Mouse (Mus musculus) large intestine, adult 2 months (tissue): ENCODE results near the gene Tusc2. TPM values are rescaled to one million over a fixed set of nuclear protein-coding genes. Genes with fewer than 3 reads are reported as not detected.

ENCODE experiments used
- DNase-seq: peaks from one replicate; pipeline ENCODE4 v3.0.0-alpha.2; 2012; ENCODE audit warnings: low read depth, low spot score
- WGBS: fragments of 180-500 bp; shearing (Covaris S2); methylation state at CpG from one replicate; pipeline ENCODE4 v1.1.7; 2018; 5-methylcytosine and 5-hydroxymethylcytosine counted together
- polyA plus RNA-seq: library from polyadenylated mRNA; depleted of rRNA; stranded (reverse); fragments of >200 nt; gene quantifications from 2 replicates; pipeline ENCODE4 v1.2.3, GENCODE M21; 2012; rRNA removed

Tusc2 gene
- polyA plus RNA-seq, 1 experiment: 46.3 TPM

GRCm38 (mm10) chr9:107603251-107603650, 40.2 kb downstream of the Tusc2 start:
- no peak for DNase-seq
- WGBS: 54% methylated on average over 6 of the region's 6 CpGs

- DNase-seq: no peak
- WGBS: 17% methylated on average over 23 of the region's 23 CpGs
Observed at GRCm38 (mm10) chr9:107605041-107605661, 42.1 kb downstream of the Tusc2 start.

- 22% methylated on average over 9 of the region's 9 CpGs for WGBS
- no peak for DNase-seq
Observed at GRCm38 (mm10) chr9:107606591-107606990, 43.5 kb downstream of the Tusc2 start.

GRCm38 (mm10) chr9:107607036-107607435, 44.0 kb downstream of the Tusc2 start:
- DNase-seq: no peak
- 36% methylated on average over 2 of the region's 2 CpGs for WGBS

GRCm38 (mm10) chr9:107607653-107608245, 44.7 kb downstream of the Tusc2 start:
- WGBS: 33% methylated on average over 9 of the region's 9 CpGs
- DNase-seq: no peak

GRCm38 (mm10) chr9:107608741-107609432, 45.8 kb downstream of the Tusc2 start, which contains the start of gene Sema3b:
TSS of gene Sema3b (minus strand) at chr9:107609229.
- WGBS: 37% methylated on average over 12 of the region's 12 CpGs
- DNase-seq: no peak

- DNase-seq: no peak
- 69% methylated on average over 4 of the region's 4 CpGs for WGBS
Observed at GRCm38 (mm10) chr9:107609433-107609830, 46.4 kb downstream of the Tusc2 start.

GRCm38 (mm10) chr9:107611456-107612190, 48.6 kb downstream of the Tusc2 start:
- no peak for DNase-seq
- WGBS: 37% methylated on average over 6 of the region's 6 CpGs

GRCm38 (mm10) chr9:107612191-107612944, 49.3 kb downstream of the Tusc2 start:
- no peak for DNase-seq
- 2% methylated on average over 32 of the region's 48 CpGs for WGBS

GRCm38 (mm10) chr9:107612945-107613569, 50.0 kb downstream of the Tusc2 start:
- WGBS: 3% methylated on average over 12 of the region's 12 CpGs

GRCm38 (mm10) chr9:107615035-107615434, 52.0 kb downstream of the Tusc2 start:
- no peak for DNase-seq
- 84% methylated on average over 4 of the region's 4 CpGs for WGBS

More at GRCm38 (mm10) chr9:107612945-107613569, 50.0 kb downstream of the Tusc2 start:
- DNase-seq: no peak

Other genes starting within 250 kb of the Tusc2 start
- 12.2 and 12.8 TPM in 2 replicates for gene Hemk1, start 224.9 kb upstream of the Tusc2 start, polyA plus RNA-seq
- 0.05 and 0.16 TPM in 2 replicates for gene 6430571L13Rik, start 222.7 kb upstream of the Tusc2 start, polyA plus RNA-seq
- 2.2 and 4.1 TPM in 2 replicates for gene Cacna2d2, start 163.6 kb upstream of the Tusc2 start, polyA plus RNA-seq
- 48.8 and 55.0 TPM in 2 replicates for gene Tmem115, start 29.3 kb upstream of the Tusc2 start, polyA plus RNA-seq
- 42.8 and 43.7 TPM in 2 replicates for gene Cyb561d2, start 21.1 kb upstream of the Tusc2 start, polyA plus RNA-seq
- gene Nprl2, start 21.0 kb upstream of the Tusc2 start, polyA plus RNA-seq: 27.7 and 31.6 TPM in 2 replicates
- gene Zmynd10, start 16.0 kb upstream of the Tusc2 start, polyA plus RNA-seq: 0.29 and 0.40 TPM in 2 replicates
- gene Rassf1, start 11.7 kb upstream of the Tusc2 start, polyA plus RNA-seq: 28.6 and 37.1 TPM in 2 replicates
- 76.1 and 127 TPM in 2 replicates for gene Hyal2, start 4.7 kb downstream of the Tusc2 start, polyA plus RNA-seq
- gene Hyal1, start 13.7 kb downstream of the Tusc2 start, polyA plus RNA-seq: 1.7 and 4.5 TPM in 2 replicates
- 19.0 and 29.1 TPM in 2 replicates for gene Naa80, start 15.6 kb downstream of the Tusc2 start, polyA plus RNA-seq
- gene Hyal3, start 17.6 kb downstream of the Tusc2 start, polyA plus RNA-seq: 0.36 and 0.57 TPM in 2 replicates
- gene Ifrd2, start 24.4 kb downstream of the Tusc2 start, polyA plus RNA-seq: 60.1 and 74.4 TPM in 2 replicates
- 38.6 and 47.6 TPM in 2 replicates for gene Sema3b, start 46.0 kb downstream of the Tusc2 start, polyA plus RNA-seq
- gene Gnai2, start 72.1 kb downstream of the Tusc2 start, polyA plus RNA-seq: 470 and 526 TPM in 2 replicates
- 1.5 and 1.7 TPM in 2 replicates for gene Slc38a3, start 106.3 kb downstream of the Tusc2 start, polyA plus RNA-seq
- gene Gnat1, start 116.5 kb downstream of the Tusc2 start, polyA plus RNA-seq: 0.35 and 0.55 TPM in 2 replicates
- gene Sema3f, start 147.2 kb downstream of the Tusc2 start, polyA plus RNA-seq: 14.1 and 20.1 TPM in 2 replicates
- gene Rbm5, start 207.7 kb downstream of the Tusc2 start, polyA plus RNA-seq: 37.9 and 62.1 TPM in 2 replicates